Mouse (Mus musculus) limb, embryonic 12.5 days (tissue): ENCODE results near the gene Clns1a. TPM values are rescaled to one million over a fixed set of nuclear protein-coding genes. Genes with fewer than 3 reads are reported as not detected.
A peak's percentile ranks its signal among the peaks of the same experiment; 100 is the strongest.

Experiments used
- ATAC-seq: fragments of 200-750 bp; cut with Nextera tagmentation; 2 replicates; pipeline ENCODE4 v1.8.0; 2017; ENCODE audit warnings: low read depth, moderate TSS enrichment; ENCODE audit not compliant: insufficient number of reproducible peaks, insufficient read depth, low FRiP score, low TSS enrichment
- H3K27ac ChIP-seq: fragments of 300-500 bp; sonication (generic); 2 replicates; pipeline ENCODE4 v1.5.1; 2016; ENCODE audit warnings: mild to moderate bottlenecking, moderate library complexity
- H3K27me3 ChIP-seq: fragments of 300-500 bp; sonication (generic); 2 replicates; pipeline ENCODE4 v1.6.1; 2016; ENCODE audit warnings: mild to moderate bottlenecking, moderate library complexity
- H3K36me3 ChIP-seq: fragments of 300-500 bp; sonication (generic); 2 replicates; pipeline ENCODE4 v1.6.1; 2016; ENCODE audit warnings: mild to moderate bottlenecking, moderate library complexity
- H3K4me1 ChIP-seq: fragments of 300-500 bp; sonication (generic); replicated peaks from 2 replicates; pipeline ENCODE4 v1.6.1; 2016
- H3K4me2 ChIP-seq: fragments of 300-500 bp; sonication (generic); 2 replicates; pipeline ENCODE4 v1.6.1; 2016; ENCODE audit warnings: mild to moderate bottlenecking, moderate library complexity
- H3K4me3 ChIP-seq: fragments of 300-500 bp; sonication (generic); replicated peaks from 2 replicates; pipeline ENCODE4 v1.5.1; 2016; ENCODE audit warnings: mild to moderate bottlenecking
- H3K9ac ChIP-seq: fragments of 300-500 bp; sonication (generic); replicated peaks from 2 replicates; pipeline ENCODE4 v1.6.1; 2016; ENCODE audit warnings: mild to moderate bottlenecking, moderate library complexity
- H3K9me3 ChIP-seq: fragments of 300-500 bp; sonication (generic); 2 replicates; pipeline ENCODE4 v1.6.1; 2016; ENCODE audit warnings: mild to moderate bottlenecking, moderate library complexity
- WGBS: fragments of 180-500 bp; shearing (Covaris S2); methylation state at CpG from one replicate; pipeline ENCODE4 v1.1.7; 2016; 5-methylcytosine and 5-hydroxymethylcytosine counted together
- polyA plus RNA-seq: library from polyadenylated mRNA; unstranded; fragments of >200 nt; fragmentation: Nextera tagmentation; extraction: Ambion mirVana; gene quantifications from 2 replicates; pipeline ENCODE4 v1.2.1, GENCODE M21; 2016

The Clns1a gene
- 240 and 245 TPM in 2 replicates for polyA plus RNA-seq

GRCm38 (mm10) chr7:97696506-97697254 is at the start of gene Clns1a:
Gene Clns1a, plus strand, starts transcription at chr7:97696634.
- peaks cover 15% of the 10 kb centered on the region for H3K36me3 ChIP-seq
- H3K4me2 ChIP-seq = peak within 1 kb of the TSS; percentile 80
- peak within 1 kb of the TSS; percentile 89 for H3K4me3 ChIP-seq
- WGBS = under 1% methylated on average over 63 of the region's 63 CpGs
- H3K4me1 ChIP-seq = peaks cover 18% of the 10 kb centered on the region
- peak within 1 kb of the TSS; percentile 86 for H3K9ac ChIP-seq
- H3K27ac ChIP-seq = peak within 1 kb of the TSS; percentile 81
- no peaks in the 10 kb centered on the region for H3K27me3 ChIP-seq
- no peaks in the 10 kb centered on the region for H3K9me3 ChIP-seq
- peak; percentile 94 for ATAC-seq

GRCm38 (mm10) chr7:97647656-97648055 is 48.8 kb upstream of the Clns1a start:
- no peaks in the 10 kb centered on the region for H3K27me3 ChIP-seq
- ATAC-seq = no peak
- no peak overlapping the region for H3K4me2 ChIP-seq
- no peaks in the 10 kb centered on the region for H3K9me3 ChIP-seq
- H3K27ac ChIP-seq = no peak overlapping the region
- H3K36me3 ChIP-seq = peaks cover 7% of the 10 kb centered on the region; the same call in 1 of the 2 replicates
- H3K4me1 ChIP-seq = no peaks in the 10 kb centered on the region
- H3K4me3 ChIP-seq = no peak overlapping the region
- no peak overlapping the region for H3K9ac ChIP-seq
- 90% methylated on average over 5 of the region's 5 CpGs for WGBS

- 92% methylated on average over 4 of the region's 4 CpGs for WGBS
- Histone ChIP-seq H3K36me3 (peaks cover 25% of the 10 kb centered on the region), H3K27ac (no peak overlapping the region), H3K4me1 (no peaks in the 10 kb centered on the region), H3K4me3 (no peak overlapping the region), H3K4me2 (no peak overlapping the region), H3K9ac (no peak overlapping the region), H3K9me3 (no peaks in the 10 kb centered on the region), H3K27me3 (no peaks in the 10 kb centered on the region)
- no peak for ATAC-seq
These were observed 45.7 kb upstream of the Clns1a start for GRCm38 (mm10) chr7:97650729-97651128.

- Histone ChIP-seq H3K27me3 (no peaks in the 10 kb centered on the region), H3K4me2 (no peak overlapping the region), H3K27ac (no peak overlapping the region), H3K4me3 (no peak overlapping the region), H3K9ac (no peak overlapping the region), H3K4me1 (no peaks in the 10 kb centered on the region), H3K36me3 (peaks cover 34% of the 10 kb centered on the region), H3K9me3 (no peaks in the 10 kb centered on the region)
- WGBS = 89% methylated on average over 6 of the region's 6 CpGs
- no peak for ATAC-seq
These were observed 40.3 kb upstream of the Clns1a start for GRCm38 (mm10) chr7:97656144-97656543.

GRCm38 (mm10) chr7:97661634-97662033 is 34.8 kb upstream of the Clns1a start:
- H3K27me3 ChIP-seq = no peaks in the 10 kb centered on the region
- H3K9me3 ChIP-seq = no peaks in the 10 kb centered on the region
- 86% methylated on average over 4 of the region's 4 CpGs for WGBS
- no peak overlapping the region for H3K4me2 ChIP-seq
- no peak overlapping the region for H3K9ac ChIP-seq
- H3K4me3 ChIP-seq = no peak overlapping the region
- peaks cover 52% of the 10 kb centered on the region for H3K36me3 ChIP-seq
- no peak overlapping the region for H3K27ac ChIP-seq
- ATAC-seq = no peak
- no peaks in the 10 kb centered on the region for H3K4me1 ChIP-seq

GRCm38 (mm10) chr7:97679239-97679638 is 17.2 kb upstream of the Clns1a start:
- 35% methylated on average over 1 of the region's 1 CpGs for WGBS
- no peaks in the 10 kb centered on the region for H3K9me3 ChIP-seq
- no peak for ATAC-seq
- no peak overlapping the region for H3K27ac ChIP-seq
- peaks cover 66% of the 10 kb centered on the region for H3K36me3 ChIP-seq
- H3K27me3 ChIP-seq = no peaks in the 10 kb centered on the region
- no peaks in the 10 kb centered on the region for H3K4me1 ChIP-seq
- H3K4me3 ChIP-seq = no peak overlapping the region
- H3K4me2 ChIP-seq = no peak overlapping the region
- no peak overlapping the region for H3K9ac ChIP-seq

GRCm38 (mm10) chr7:97687831-97688230 is 8.6 kb upstream of the Clns1a start:
- Histone ChIP-seq H3K4me1 (no peaks in the 10 kb centered on the region), H3K4me3 (no peak overlapping the region), H3K4me2 (no peak overlapping the region), H3K27me3 (no peaks in the 10 kb centered on the region), H3K9ac (no peak overlapping the region), H3K36me3 (peaks cover 42% of the 10 kb centered on the region), H3K27ac (no peak overlapping the region), H3K9me3 (no peaks in the 10 kb centered on the region)
- 93% methylated on average over 2 of the region's 2 CpGs for WGBS
- no peak for ATAC-seq

GRCm38 (mm10) chr7:97695441-97695840 is 993 bp upstream of the Clns1a start:
- ATAC-seq = no peak
- Histone ChIP-seq H3K27ac (no peak overlapping the region), H3K4me3 (no peak overlapping the region; the same call in 1 of the 2 replicates), H3K36me3 (peaks cover 15% of the 10 kb centered on the region), H3K9me3 (no peaks in the 10 kb centered on the region), H3K4me1 (peaks cover 18% of the 10 kb centered on the region), H3K27me3 (no peaks in the 10 kb centered on the region), H3K4me2 (peak overlapping the region; percentile 80; the same call in 1 of the 2 replicates), H3K9ac (no peak overlapping the region)
- WGBS = 97% methylated on average over 1 of the region's 1 CpGs

- WGBS = 38% methylated on average over 19 of the region's 19 CpGs
- peak overlapping the region; percentile 64 for H3K27ac ChIP-seq
- H3K4me2 ChIP-seq = peak overlapping the region; percentile 80
- H3K9ac ChIP-seq = peak overlapping the region; percentile 86
- peak; percentile 63; the same call in 1 of the 2 replicates for ATAC-seq
- H3K9me3 ChIP-seq = no peaks in the 10 kb centered on the region
- H3K4me3 ChIP-seq = peak overlapping the region; percentile 89
- H3K36me3 ChIP-seq = peaks cover 15% of the 10 kb centered on the region
- H3K4me1 ChIP-seq = peaks cover 18% of the 10 kb centered on the region
- no peaks in the 10 kb centered on the region for H3K27me3 ChIP-seq
These were observed 315 bp upstream of the Clns1a start for GRCm38 (mm10) chr7:97696133-97696505.

GRCm38 (mm10) chr7:97700173-97700572 is 3.7 kb downstream of the Clns1a start:
- ATAC-seq = no peak
- WGBS = 96% methylated on average over 4 of the region's 4 CpGs
- Histone ChIP-seq H3K4me3 (no peak overlapping the region), H3K9me3 (no peaks in the 10 kb centered on the region), H3K36me3 (peaks cover 15% of the 10 kb centered on the region), H3K9ac (no peak overlapping the region), H3K4me2 (no peak overlapping the region), H3K4me1 (peaks cover 18% of the 10 kb centered on the region), H3K27me3 (no peaks in the 10 kb centered on the region), H3K27ac (no peak overlapping the region)

- no peak for ATAC-seq
- Histone ChIP-seq H3K27ac (no peak overlapping the region), H3K4me1 (peaks cover 12% of the 10 kb centered on the region), H3K9ac (no peak overlapping the region), H3K9me3 (no peaks in the 10 kb centered on the region), H3K36me3 (peaks cover 16% of the 10 kb centered on the region), H3K27me3 (no peaks in the 10 kb centered on the region), H3K4me2 (no peak overlapping the region), H3K4me3 (no peak overlapping the region)
- WGBS = 85% methylated on average over 6 of the region's 6 CpGs
These were observed 4.7 kb downstream of the Clns1a start for GRCm38 (mm10) chr7:97701106-97701505.

GRCm38 (mm10) chr7:97707123-97707522 is 10.7 kb downstream of the Clns1a start:
- Histone ChIP-seq H3K36me3 (peaks cover 27% of the 10 kb centered on the region), H3K4me1 (no peaks in the 10 kb centered on the region), H3K27me3 (no peaks in the 10 kb centered on the region), H3K9ac (no peak overlapping the region), H3K4me2 (no peak overlapping the region), H3K9me3 (no peaks in the 10 kb centered on the region), H3K27ac (no peak overlapping the region), H3K4me3 (no peak overlapping the region)
- WGBS = 93% methylated on average over 4 of the region's 4 CpGs
- ATAC-seq = no peak
